Mouse (Mus musculus): ENCODE data around the gene Rnf183. TPM values are rescaled to one million over a fixed set of nuclear protein-coding genes. Genes with fewer than 3 reads are reported as not detected.

Gene Rnf183
- polyA plus RNA-seq (2014; fragmentation: Illumina TruSeq; extraction: RNeasy Lipid Tissue Mini Kit (QIAGEN cat#74804); ENCODE audit: low read depth, low replicate concordance): not detected

DNA sequence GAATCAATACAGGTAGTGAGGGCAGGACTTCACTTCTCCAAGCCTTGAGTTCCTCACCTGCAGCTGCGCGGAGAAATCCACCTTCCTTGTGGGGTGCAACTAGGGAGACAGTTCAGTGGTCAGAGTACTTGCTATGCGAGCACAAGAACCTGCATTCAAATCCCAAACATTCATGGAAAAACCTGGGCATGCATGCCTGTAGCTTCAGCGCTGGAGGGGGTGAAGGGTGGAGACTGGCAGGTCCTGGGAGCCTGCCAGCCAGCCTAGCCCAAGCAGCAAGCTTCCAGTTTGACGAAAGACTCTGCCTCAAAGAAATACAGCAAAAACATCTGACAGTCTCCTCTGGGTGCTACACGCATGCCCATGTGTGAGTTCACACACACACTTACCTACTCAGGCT lies at the start of gene Rnf183:
Gene Rnf183, minus strand, starts transcription at position 172 of the 400 bp plus-strand sequence.

DNA sequence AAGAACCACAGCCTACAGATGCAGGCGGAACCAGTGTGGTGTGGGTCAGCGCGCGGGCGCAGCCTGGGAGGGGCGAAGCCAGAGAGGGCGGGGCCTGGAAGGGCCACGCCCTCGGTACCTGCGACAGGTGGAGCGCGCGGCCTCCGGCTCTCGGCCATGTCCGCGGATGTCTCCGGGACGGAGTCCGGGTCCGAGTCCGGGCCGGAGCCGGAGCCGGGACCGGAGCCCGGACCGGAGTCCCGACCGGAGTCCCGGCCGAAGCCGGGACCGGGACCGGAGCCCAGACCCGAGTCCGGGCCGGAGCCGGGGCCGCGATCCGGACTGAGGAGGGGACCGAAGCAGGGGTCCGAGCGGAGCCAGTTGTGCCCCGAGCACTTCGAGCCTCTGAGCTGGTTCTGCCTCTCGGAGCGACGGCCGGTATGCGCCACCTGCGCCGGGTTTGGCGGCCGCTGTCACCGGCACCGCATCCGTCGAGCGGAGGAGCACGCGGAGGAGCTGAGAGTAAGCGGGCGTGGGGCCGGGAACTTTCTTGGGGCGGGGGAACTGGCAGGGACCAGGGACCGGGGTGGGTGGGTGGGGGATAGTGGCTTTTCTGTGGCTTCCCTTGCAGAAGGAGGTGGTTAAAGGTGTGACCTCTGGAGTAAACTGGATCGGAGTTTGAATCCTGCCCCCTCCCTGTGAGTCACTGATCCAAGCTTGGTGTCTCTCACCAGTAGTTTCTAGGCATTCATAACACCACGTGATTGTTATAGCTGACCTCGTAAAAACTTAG lies 45.1 kb upstream of the Rnf183 start, which contains the start of gene Bspry:
Gene Bspry, plus strand, starts transcription at position 117 of the 772 bp plus-strand sequence.

DNA sequence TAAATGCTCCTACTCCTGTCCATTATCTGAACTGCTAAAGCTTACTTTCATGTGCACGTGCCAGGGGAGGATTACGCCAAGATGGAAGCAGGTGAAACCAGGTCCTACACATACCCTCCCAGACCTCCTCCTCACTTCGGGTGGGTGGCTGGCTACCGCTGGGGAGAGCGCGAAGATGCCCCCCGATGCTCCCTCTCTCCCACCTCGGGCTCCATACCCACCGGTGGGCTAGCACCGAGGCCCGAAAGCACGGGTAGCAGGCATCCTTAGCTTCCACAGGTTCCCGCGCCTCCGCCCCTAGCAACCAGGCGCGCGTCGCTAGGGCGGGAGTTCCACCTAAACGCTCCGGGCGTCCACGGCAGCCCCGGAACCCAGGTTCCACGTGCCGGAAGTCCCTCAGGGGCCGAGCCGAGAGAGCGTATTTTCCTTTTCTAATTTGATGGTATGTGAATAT lies 35.6 kb upstream of the Rnf183 start, which contains the start of gene Wdr31:
Gene Wdr31, minus strand, starts transcription at position 299 of the 454 bp plus-strand sequence.

DNA sequence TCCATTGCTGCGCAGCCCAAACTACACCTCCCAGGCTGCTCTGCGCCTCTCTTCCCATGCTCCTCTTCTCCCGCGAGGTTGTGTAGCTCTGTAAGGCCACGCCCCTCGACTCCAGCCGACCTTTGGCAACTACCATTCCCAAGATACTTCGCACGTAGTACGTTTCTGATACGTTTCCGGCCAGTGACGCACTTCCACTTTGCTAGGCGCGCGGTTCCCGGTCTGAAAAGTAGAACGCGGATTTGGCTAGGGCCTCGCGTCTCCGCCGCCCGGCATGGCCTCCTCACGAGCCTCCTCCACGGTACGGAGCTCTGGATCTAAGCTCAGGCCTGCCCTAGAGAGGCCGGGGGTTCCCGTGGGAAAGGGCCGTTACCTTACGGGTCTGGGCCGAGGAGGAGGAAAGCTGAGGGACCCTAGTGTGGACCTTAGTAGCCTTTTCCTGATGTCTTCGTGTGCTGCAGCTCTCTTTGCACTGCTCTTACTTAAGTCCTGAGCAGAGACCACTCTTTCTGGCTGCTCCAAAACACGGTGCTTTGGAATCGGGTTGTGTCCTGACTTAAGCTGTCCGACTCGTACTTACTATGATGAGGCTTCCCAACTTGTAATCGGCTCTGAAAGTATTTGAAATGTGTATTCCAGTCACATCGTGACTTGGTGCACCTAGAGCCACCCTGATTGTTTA lies 26.3 kb downstream of the Rnf183 start, which contains the start of the genes Cdc26 and Prpf4:
Gene Cdc26, minus strand, starts transcription at position 42 of the 682 bp plus-strand sequence.
Gene Prpf4, plus strand, starts transcription at position 197 of the 682 bp plus-strand sequence.

Other genes starting within 250 kb of the Rnf183 start
- 594 TPM for gene Zfp37, start 204.2 kb downstream of the Rnf183 start, polyA plus RNA-seq (2014; fragmentation: Illumina TruSeq; extraction: RNeasy Lipid Tissue Mini Kit (QIAGEN cat#74804); ENCODE audit: low read depth, low replicate concordance)
- 8.0 TPM for gene Slc31a2, start 172.7 kb downstream of the Rnf183 start, polyA plus RNA-seq (2014; fragmentation: Illumina TruSeq; extraction: RNeasy Lipid Tissue Mini Kit (QIAGEN cat#74804); ENCODE audit: low read depth, low replicate concordance)
- 6.6 TPM for gene Fkbp15, start 74.7 kb downstream of the Rnf183 start, polyA plus RNA-seq (2014; fragmentation: Illumina TruSeq; extraction: RNeasy Lipid Tissue Mini Kit (QIAGEN cat#74804); ENCODE audit: low read depth, low replicate concordance)
- gene Slc31a1, start 74.5 kb downstream of the Rnf183 start, polyA plus RNA-seq (2014; fragmentation: Illumina TruSeq; extraction: RNeasy Lipid Tissue Mini Kit (QIAGEN cat#74804); ENCODE audit: low read depth, low replicate concordance): 49.0 TPM
- gene Cdc26, start 26.6 kb downstream of the Rnf183 start, polyA plus RNA-seq (2014; fragmentation: Illumina TruSeq; extraction: RNeasy Lipid Tissue Mini Kit (QIAGEN cat#74804); ENCODE audit: low read depth, low replicate concordance): 28.3 TPM
- 8.1 TPM for gene Prpf4, start 26.5 kb downstream of the Rnf183 start, polyA plus RNA-seq (2014; fragmentation: Illumina TruSeq; extraction: RNeasy Lipid Tissue Mini Kit (QIAGEN cat#74804); ENCODE audit: low read depth, low replicate concordance)
- 124 TPM for gene Wdr31, start 35.6 kb upstream of the Rnf183 start, polyA plus RNA-seq (2014; fragmentation: Illumina TruSeq; extraction: RNeasy Lipid Tissue Mini Kit (QIAGEN cat#74804); ENCODE audit: low read depth, low replicate concordance)
- 29.7 TPM for gene Bspry, start 44.8 kb upstream of the Rnf183 start, polyA plus RNA-seq (2014; fragmentation: Illumina TruSeq; extraction: RNeasy Lipid Tissue Mini Kit (QIAGEN cat#74804); ENCODE audit: low read depth, low replicate concordance)
- gene Hdhd3, start 68.2 kb upstream of the Rnf183 start, polyA plus RNA-seq (2014; fragmentation: Illumina TruSeq; extraction: RNeasy Lipid Tissue Mini Kit (QIAGEN cat#74804); ENCODE audit: low read depth, low replicate concordance): not detected
- gene Alad, start 84.7 kb upstream of the Rnf183 start, polyA plus RNA-seq (2014; fragmentation: Illumina TruSeq; extraction: RNeasy Lipid Tissue Mini Kit (QIAGEN cat#74804); ENCODE audit: low read depth, low replicate concordance): 0.73 TPM
- 101 TPM for gene Pole3, start 89.8 kb upstream of the Rnf183 start, polyA plus RNA-seq (2014; fragmentation: Illumina TruSeq; extraction: RNeasy Lipid Tissue Mini Kit (QIAGEN cat#74804); ENCODE audit: low read depth, low replicate concordance)
- gene 4933430I17Rik, start 90.1 kb upstream of the Rnf183 start, polyA plus RNA-seq (2014; fragmentation: Illumina TruSeq; extraction: RNeasy Lipid Tissue Mini Kit (QIAGEN cat#74804); ENCODE audit: low read depth, low replicate concordance): 26.4 TPM
- gene Rgs3, start 124.6 kb upstream of the Rnf183 start, polyA plus RNA-seq (2014; fragmentation: Illumina TruSeq; extraction: RNeasy Lipid Tissue Mini Kit (QIAGEN cat#74804); ENCODE audit: low read depth, low replicate concordance): 6.0 TPM

Measured in testis, adult 10 weeks (tissue).